Comparison of ENCODE assay signal across 13 mouse cellular contexts in the genomic region with DNA sequence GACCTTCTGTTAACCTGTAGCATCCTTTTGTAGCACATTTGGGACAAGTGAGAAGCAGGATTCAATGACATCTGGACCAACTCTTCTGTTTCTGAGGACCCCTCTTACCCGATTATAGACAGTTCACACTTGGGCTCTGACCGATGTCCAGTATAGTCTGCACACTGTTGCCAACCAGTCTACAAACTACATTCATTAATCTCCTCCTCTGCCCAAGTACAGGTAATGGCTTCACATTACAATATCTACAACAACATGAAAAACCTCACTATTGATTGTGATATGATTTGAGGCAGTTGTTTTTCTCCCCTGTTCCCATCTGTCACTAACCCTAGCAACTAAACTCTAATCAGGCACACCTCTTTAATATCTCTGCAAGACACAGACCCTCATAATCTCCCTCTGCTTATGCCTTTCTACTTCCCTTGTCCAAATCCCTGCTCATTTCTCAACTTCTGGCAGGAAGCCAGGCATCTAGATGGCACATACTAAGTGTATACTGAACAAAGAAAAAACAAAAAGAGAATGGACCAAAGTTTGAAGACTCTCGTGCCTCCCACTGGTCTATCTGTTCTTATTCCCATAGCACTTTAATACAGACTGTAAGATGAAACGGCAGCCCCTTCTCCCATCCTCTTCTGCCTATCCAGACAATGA.
DNase-seq lines count a peak whose midpoint lies in the region; ATAC-seq and TF ChIP-seq lines count a peak whose summit lies in the region.
"Had no signal": no experiment of that assay in that cellular context is flagged by ENCODE, and none has a peak within 500 bp of the region (broad histone marks: within the 10 kb centered on the region; RNA-seq: fewer than 3 reads in every experiment).

No protein-coding gene starts in this region.

- H3K4me2 ChIP-seq in kidney, embryonic 14.5 days (replicated peaks; ENCODE audit: low read depth, low read length): no peak overlapping the region
- H3K4me2 ChIP-seq in forebrain, embryonic 13.5 days: peak overlapping the region; percentile 12; the same call in 1 of the 2 replicates
- H3K4me2 ChIP-seq in liver, postnatal 0 days (ENCODE audit: low read depth, low read length): no peak overlapping the region
- H3K4me2 ChIP-seq: heart, embryonic 13.5 days had no signal

- no peaks in the 10 kb centered on the region for H3K9me3 ChIP-seq in kidney, embryonic 14.5 days (ENCODE audit: control insufficient read depth, low read length)
- no peaks in the 10 kb centered on the region for H3K9me3 ChIP-seq in forebrain, embryonic 13.5 days (replicated peaks)
- H3K9me3 ChIP-seq in liver, postnatal 0 days (ENCODE audit: low read length): no peaks in the 10 kb centered on the region
- H3K9me3 ChIP-seq: heart, embryonic 13.5 days had no signal

- no peak for ATAC-seq in kidney, embryonic 14.5 days (ENCODE audit: low FRiP score, low TSS enrichment)
- ATAC-seq in forebrain, embryonic 13.5 days: peak; percentile 62; the same call in 1 of the 2 replicates
- no peak for ATAC-seq in liver, postnatal 0 days

- TF ChIP-seq EP300 in liver, postnatal 0 days (IDR thresholded peaks at IDR 0.05; ENCODE audit: low read depth): no peak

- WGBS in kidney, embryonic 14.5 days: 86% methylated on average over 4 of the region's 4 CpGs
- 46% methylated on average over 4 of the region's 4 CpGs for WGBS in forebrain, embryonic 13.5 days
- 56% methylated on average over 4 of the region's 4 CpGs for WGBS in liver, postnatal 0 days (ENCODE audit: insufficient replicate concordance)

- DNase-seq in kidney, postnatal 10 days: peak; percentile 18
- DNase-seq in retina, postnatal 1 day: peak; percentile 51
- no peak for DNase-seq in retina, embryonic 14.5 days (ENCODE audit: low spot score)
- DNase-seq in right cerebral cortex, postnatal 36 days (ENCODE audit: low spot score in 2 of 2): no peak
- DNase-seq in liver, postnatal 0 days: no peak
- DNase-seq: heart, postnatal 36 days; kidney, adult 11 months; liver; lung, adult 18-20 months; thymus, adult 18-20 months had no signal

- H3K27me3 ChIP-seq in kidney, embryonic 14.5 days (ENCODE audit: control insufficient read depth, insufficient read depth, low read length): no peaks in the 10 kb centered on the region
- H3K27me3 ChIP-seq in forebrain, embryonic 13.5 days: no peaks in the 10 kb centered on the region
- no peaks in the 10 kb centered on the region for H3K27me3 ChIP-seq in liver, postnatal 0 days (ENCODE audit: insufficient read depth, low read length)
- H3K27me3 ChIP-seq: heart, embryonic 13.5 days had no signal

- H3K4me3 ChIP-seq in kidney, embryonic 14.5 days (ENCODE audit: low read length): no peak overlapping the region
- no peak overlapping the region for H3K4me3 ChIP-seq in forebrain, embryonic 13.5 days
- H3K4me3 ChIP-seq in liver, postnatal 0 days (ENCODE audit: low read depth, low read length): no peak overlapping the region
- H3K4me3 ChIP-seq: heart, embryonic 13.5 days had no signal

- no peak overlapping the region for H3K27ac ChIP-seq in kidney, embryonic 14.5 days (ENCODE audit: low read depth, low read length)
- H3K27ac ChIP-seq in forebrain, embryonic 13.5 days: peak overlapping the region; percentile 75
- no peak overlapping the region for H3K27ac ChIP-seq in liver, postnatal 0 days (ENCODE audit: low read depth)
- H3K27ac ChIP-seq: heart, embryonic 13.5 days had no signal

- no peaks in the 10 kb centered on the region for H3K4me1 ChIP-seq in kidney, embryonic 14.5 days (ENCODE audit: control insufficient read depth, insufficient read depth, low read length)
- peaks cover 49% of the 10 kb centered on the region for H3K4me1 ChIP-seq in forebrain, embryonic 13.5 days
- H3K4me1 ChIP-seq in liver, postnatal 0 days (ENCODE audit: insufficient read depth): no peaks in the 10 kb centered on the region

- H3K9ac ChIP-seq in kidney, embryonic 14.5 days (ENCODE audit: low read depth, low read length): no peak overlapping the region
- no peak overlapping the region for H3K9ac ChIP-seq in forebrain, embryonic 13.5 days
- no peak overlapping the region for H3K9ac ChIP-seq in liver, postnatal 0 days (replicated peaks)
- H3K9ac ChIP-seq: heart, embryonic 13.5 days had no signal

- H3K36me3 ChIP-seq in kidney, embryonic 14.5 days (ENCODE audit: control insufficient read depth, insufficient read depth, low read length): no peaks in the 10 kb centered on the region
- H3K36me3 ChIP-seq in forebrain, embryonic 13.5 days (ENCODE audit: poor library complexity, severe bottlenecking): no peaks in the 10 kb centered on the region
- no peaks in the 10 kb centered on the region for H3K36me3 ChIP-seq in liver, postnatal 0 days (replicated peaks; ENCODE audit: insufficient read depth, low read length)
- H3K36me3 ChIP-seq: heart, embryonic 13.5 days had no signal

- no peak for TF ChIP-seq CTCF in liver, postnatal 0 days (IDR thresholded peaks at IDR 0.05; ENCODE audit: low read depth)

Comparison
In these comparisons a context has a peak if more than half of its experiments do, and no peak if none do; other contexts are left out.
1. DNase-seq: peak in kidney, postnatal 10 days (single experiment) and retina, postnatal 1 day (single experiment); none in retina, embryonic 14.5 days (single experiment), right cerebral cortex, postnatal 36 days (0 of 2) and liver, postnatal 0 days (single experiment).